In genomic region chr4:155481381-155482124, GRCm38 (mm10) we compare ENCODE assay signal across 8 mouse cellular contexts. TPM values are rescaled to one million over a fixed set of nuclear protein-coding genes. Genes with fewer than 3 reads are reported as not detected.
A peak's percentile ranks its signal among the peaks of the same experiment; 100 is the strongest.
DNase-seq lines count a peak whose midpoint lies in the region; ATAC-seq lines count a peak whose summit lies in the region.

No protein-coding gene starts in this region.

- peak overlapping the region; percentile 20; the same call in 1 of the 2 replicates for H3K9ac ChIP-seq in heart, embryonic 15.5 days
- H3K9ac ChIP-seq in liver, embryonic 15.5 days, result no peak overlapping the region
- H3K9ac ChIP-seq in neural tube, embryonic 11.5 days (ENCODE audit: low read length), result no peak overlapping the region; the same call in 1 of the 2 replicates
- H3K9ac ChIP-seq in stomach, embryonic 15.5 days, result 0 out of 2 replicates have a peak overlapping the region, but pooled peaks have one; percentile 4

- H3K27me3 ChIP-seq in forebrain, embryonic 10.5 days (ENCODE audit: poor library complexity, severe bottlenecking), result no peaks in the 10 kb centered on the region
- H3K27me3 ChIP-seq in heart, embryonic 15.5 days, result 0 out of 2 replicates have a peak, but pooled peaks cover 4% of the 10 kb centered on the region
- peaks cover 19% of the 10 kb centered on the region for H3K27me3 ChIP-seq in liver, embryonic 15.5 days
- no peaks in the 10 kb centered on the region for H3K27me3 ChIP-seq in neural tube, embryonic 11.5 days (ENCODE audit: control insufficient read depth, insufficient read depth, low read length)
- H3K27me3 ChIP-seq in stomach, embryonic 15.5 days (replicated peaks), result no peaks in the 10 kb centered on the region

- peak overlapping the region; percentile 30 for H3K4me3 ChIP-seq in forebrain, embryonic 10.5 days
- H3K4me3 ChIP-seq in heart, embryonic 15.5 days, result peak overlapping the region; percentile 42
- peak overlapping the region; percentile 19; the same call in 1 of the 2 replicates for H3K4me3 ChIP-seq in liver, embryonic 15.5 days (replicated peaks)
- no peak overlapping the region for H3K4me3 ChIP-seq in neural tube, embryonic 11.5 days (ENCODE audit: low read depth, low read length)
- H3K4me3 ChIP-seq in stomach, embryonic 15.5 days (replicated peaks), result peak overlapping the region; percentile 29

- H3K4me1 ChIP-seq in forebrain, embryonic 10.5 days, result peaks cover 19% of the 10 kb centered on the region
- H3K4me1 ChIP-seq in heart, embryonic 15.5 days (replicated peaks), result peaks cover 11% of the 10 kb centered on the region
- H3K4me1 ChIP-seq in liver, embryonic 15.5 days (replicated peaks), result peaks cover 9% of the 10 kb centered on the region; the same call in 1 of the 2 replicates
- H3K4me1 ChIP-seq in neural tube, embryonic 11.5 days (ENCODE audit: control insufficient read depth, insufficient read depth, low read length), result no peaks in the 10 kb centered on the region
- H3K4me1 ChIP-seq in stomach, embryonic 15.5 days, result peaks cover 7% of the 10 kb centered on the region

- H3K4me2 ChIP-seq in heart, embryonic 15.5 days, result peak overlapping the region; percentile 62
- peak overlapping the region; percentile 43 for H3K4me2 ChIP-seq in liver, embryonic 15.5 days
- H3K4me2 ChIP-seq in neural tube, embryonic 11.5 days (ENCODE audit: low read depth), result no peak overlapping the region
- peak overlapping the region; percentile 58 for H3K4me2 ChIP-seq in stomach, embryonic 15.5 days

- H3K9me3 ChIP-seq in forebrain, embryonic 10.5 days, result no peaks in the 10 kb centered on the region
- H3K9me3 ChIP-seq in heart, embryonic 15.5 days (replicated peaks), result no peaks in the 10 kb centered on the region
- no peaks in the 10 kb centered on the region for H3K9me3 ChIP-seq in liver, embryonic 15.5 days (replicated peaks)
- no peaks in the 10 kb centered on the region for H3K9me3 ChIP-seq in neural tube, embryonic 11.5 days (ENCODE audit: control insufficient read depth, low read length)
- no peaks in the 10 kb centered on the region for H3K9me3 ChIP-seq in stomach, embryonic 15.5 days

- WGBS in forebrain, embryonic 10.5 days, result 25% methylated on average over 28 of the region's 28 CpGs
- WGBS in heart, embryonic 15.5 days, result 16% methylated on average over 28 of the region's 28 CpGs
- WGBS in liver, embryonic 15.5 days (ENCODE audit: insufficient replicate concordance), result 15% methylated on average over 28 of the region's 28 CpGs
- WGBS in neural tube, embryonic 11.5 days, result 25% methylated on average over 28 of the region's 28 CpGs
- 15% methylated on average over 28 of the region's 28 CpGs for WGBS in stomach, embryonic 15.5 days

- DNase-seq in CD8-positive naive resting alpha-beta T cell, adult 2 months (ENCODE audit: low read depth in 2 of 2, low spot score in 2 of 2), result peak; percentile 84
- DNase-seq in c-Kit-positive CD71-negative TER-119-negative erythroid progenitor cells, embryonic 14.5 days (ENCODE audit: low read depth), result peak; percentile 77
- peak; percentile 87 for DNase-seq in forebrain, embryonic 10.5 days (ENCODE audit: extremely low spot score, low spot score)
- peak; percentile 78 to 82 for DNase-seq in kidney, postnatal 25 days
- peak; percentile 85 for DNase-seq in neural tube, embryonic 11.5 days (ENCODE audit: low spot score)

- peak overlapping the region; percentile 56; the same call in 1 of the 2 replicates for H3K27ac ChIP-seq in forebrain, embryonic 10.5 days
- H3K27ac ChIP-seq in heart, embryonic 15.5 days, result peak overlapping the region; percentile 64
- no peak overlapping the region for H3K27ac ChIP-seq in liver, embryonic 15.5 days (replicated peaks)
- H3K27ac ChIP-seq in neural tube, embryonic 11.5 days (ENCODE audit: low read depth, low read length), result no peak overlapping the region
- H3K27ac ChIP-seq in stomach, embryonic 15.5 days, result peak overlapping the region; percentile 67; the same call in 1 of the 2 replicates

- H3K36me3 ChIP-seq in forebrain, embryonic 10.5 days (replicated peaks), result no peaks in the 10 kb centered on the region
- H3K36me3 ChIP-seq in heart, embryonic 15.5 days, result no peaks in the 10 kb centered on the region
- H3K36me3 ChIP-seq in liver, embryonic 15.5 days (replicated peaks), result no peaks in the 10 kb centered on the region
- no peaks in the 10 kb centered on the region for H3K36me3 ChIP-seq in neural tube, embryonic 11.5 days (ENCODE audit: control insufficient read depth, insufficient read depth, low read length)
- H3K36me3 ChIP-seq in stomach, embryonic 15.5 days, result no peaks in the 10 kb centered on the region

- ATAC-seq in heart, embryonic 15.5 days (replicated peaks; ENCODE audit: insufficient number of reproducible peaks, insufficient read depth, low FRiP score, low read depth), result peak; percentile 70
- ATAC-seq in liver, embryonic 15.5 days (ENCODE audit: insufficient read depth), result peak; percentile 50
- peak; percentile 48; the same call in 1 of the 2 replicates for ATAC-seq in neural tube, embryonic 11.5 days (ENCODE audit: insufficient read depth, low FRiP score, low TSS enrichment)
- 0 out of 2 replicates have a peak, but pooled peaks have one; percentile 45 for ATAC-seq in stomach, embryonic 15.5 days (ENCODE audit: insufficient read depth, low FRiP score, low read depth)

RNA-seq across cellular contexts. Expression of gene Gnb1, which starts 9.6 kb away (rescaled TPM):
- 607 and 643 TPM in 2 replicates for polyA plus RNA-seq in forebrain, embryonic 10.5 days (2016; fragmentation: Nextera tagmentation; extraction: Ambion mirVana)
- 308 and 345 TPM in 2 replicates for polyA plus RNA-seq in heart, embryonic 15.5 days (2015; fragmentation: Nextera tagmentation; extraction: Ambion mirVana)
- 100 and 106 TPM in 2 replicates for polyA plus RNA-seq in liver, embryonic 15.5 days (2015; fragmentation: Nextera tagmentation; extraction: Ambion mirVana)
- 778 and 796 TPM in 2 replicates for polyA plus RNA-seq in neural tube, embryonic 11.5 days (2014; fragmentation: Nextera tagmentation; extraction: Ambion mirVana)
- 446 and 447 TPM in 2 replicates for polyA plus RNA-seq in stomach, embryonic 15.5 days (2015; fragmentation: Nextera tagmentation; extraction: Ambion mirVana)

RNA-seq across cellular contexts. Expression of gene Tmem52, which starts 12.6 kb away (rescaled TPM):
- polyA plus RNA-seq in forebrain, embryonic 10.5 days (2016; fragmentation: Nextera tagmentation; extraction: Ambion mirVana), result not detected in 2 replicates
- not detected in 2 replicates for polyA plus RNA-seq in heart, embryonic 15.5 days (2015; fragmentation: Nextera tagmentation; extraction: Ambion mirVana)
- polyA plus RNA-seq in liver, embryonic 15.5 days (2015; fragmentation: Nextera tagmentation; extraction: Ambion mirVana), result 0.50 TPM in 1 of 2 replicates, not detected in the other
- polyA plus RNA-seq in neural tube, embryonic 11.5 days (2014; fragmentation: Nextera tagmentation; extraction: Ambion mirVana), result not detected in 2 replicates
- 0.28 and 0.46 TPM in 2 replicates for polyA plus RNA-seq in stomach, embryonic 15.5 days (2015; fragmentation: Nextera tagmentation; extraction: Ambion mirVana)

Comparison
In these comparisons a context has a peak if more than half of its experiments do, and no peak if none do; other contexts are left out.
1. H3K27ac ChIP-seq: peak in forebrain, embryonic 10.5 days (single experiment), heart, embryonic 15.5 days (single experiment) and stomach, embryonic 15.5 days (single experiment); none in liver, embryonic 15.5 days (single experiment) and neural tube, embryonic 11.5 days (single experiment).
2. H3K9ac ChIP-seq: peak in heart, embryonic 15.5 days (single experiment) and stomach, embryonic 15.5 days (single experiment); none in liver, embryonic 15.5 days (single experiment) and neural tube, embryonic 11.5 days (single experiment).
3. Peak in every context shown above with its lines, with median percentiles within 50 percentile points of each other: DNase-seq and ATAC-seq.